Mouse (Mus musculus) intestine, embryonic 14.5 days (tissue): ENCODE measurements at regions not wholly inside any gene's neighbourhood (a gene's known extent, or its start where the extent isn't known, plus 50 kb on each side); places are given as distances from the start of the nearest gene placed in this dataset.

ENCODE experiments used
- ATAC-seq: fragments of 200-750 bp; cut with Nextera tagmentation; replicated peaks from 2 replicates; pipeline ENCODE4 v1.8.0; 2017; ENCODE audit warnings: low read depth, moderate number of reproducible peaks, moderate TSS enrichment, moderate library complexity; ENCODE audit not compliant: low FRiP score, low TSS enrichment
- DNase-seq: peaks from one replicate; pipeline ENCODE4 v3.0.0-alpha.2; 2018; ENCODE audit warnings: low spot score
- H3K27ac ChIP-seq: fragments of 300-500 bp; sonication (generic); 2 replicates; pipeline ENCODE4 v1.5.1; 2014; ENCODE audit warnings: low read depth, mild to moderate bottlenecking, control low read depth
- H3K27me3 ChIP-seq: fragments of 300-500 bp; sonication (generic); replicated peaks from 2 replicates; pipeline ENCODE4 v1.6.1; 2014; ENCODE audit warnings: low read length, control low read depth; ENCODE audit not compliant: control insufficient read depth, insufficient read depth
- H3K36me3 ChIP-seq: fragments of 300-500 bp; sonication (generic); 2 replicates; pipeline ENCODE4 v1.6.1; 2014; ENCODE audit warnings: low read length, control low read depth; ENCODE audit not compliant: control insufficient read depth, insufficient read depth
- H3K4me1 ChIP-seq: fragments of 300-500 bp; sonication (generic); replicated peaks from 2 replicates; pipeline ENCODE4 v1.6.1; 2014; ENCODE audit warnings: low read length, control low read depth, mixed read lengths; ENCODE audit not compliant: control insufficient read depth, insufficient read depth
- H3K4me2 ChIP-seq: fragments of 300-500 bp; sonication (generic); 2 replicates; pipeline ENCODE4 v1.6.1; 2014; ENCODE audit warnings: low read length
- H3K4me3 ChIP-seq: fragments of 300-500 bp; sonication (generic); 2 replicates; pipeline ENCODE4 v1.5.1; 2014; ENCODE audit warnings: low read depth, low read length, control low read depth, mixed read lengths
- H3K9ac ChIP-seq: fragments of 300-500 bp; sonication (generic); 2 replicates; pipeline ENCODE4 v1.6.1; 2014; ENCODE audit warnings: mild to moderate bottlenecking, low read length
- H3K9me3 ChIP-seq: fragments of 300-500 bp; sonication (generic); 2 replicates; pipeline ENCODE4 v1.6.1; 2016; ENCODE audit warnings: low read length, control low read depth; ENCODE audit not compliant: control insufficient read depth
- WGBS: fragments of 180-500 bp; shearing (Covaris S2); extraction: QIAGEN DNeasy Blood & Tissue Kit; methylation state at CpG from one replicate; pipeline ENCODE4 v1.1.7; 2014; 5-methylcytosine and 5-hydroxymethylcytosine counted together

GRCm38 (mm10) chr9:94023761-94024160 is 514.1 kb downstream of the 1190002N15Rik start:
- DNase-seq (no peak), ATAC-seq (no peak)
- 81% methylated on average over 3 of the region's 3 CpGs for WGBS
- no peaks in the 10 kb centered on the region for H3K27me3 ChIP-seq
- no peak overlapping the region for H3K4me2 ChIP-seq
- no peaks in the 10 kb centered on the region for H3K36me3 ChIP-seq
- no peaks in the 10 kb centered on the region for H3K9me3 ChIP-seq
- no peak overlapping the region for H3K27ac ChIP-seq
- H3K9ac ChIP-seq: no peak overlapping the region
- no peak overlapping the region for H3K4me3 ChIP-seq
- no peaks in the 10 kb centered on the region for H3K4me1 ChIP-seq

GRCm38 (mm10) chr9:94021293-94021903 is 516.5 kb downstream of the 1190002N15Rik start:
- Histone ChIP-seq H3K27me3 (no peaks in the 10 kb centered on the region), H3K4me2 (no peak overlapping the region), H3K4me3 (no peak overlapping the region), H3K36me3 (no peaks in the 10 kb centered on the region), H3K27ac (no peak overlapping the region), H3K4me1 (no peaks in the 10 kb centered on the region), H3K9ac (no peak overlapping the region), H3K9me3 (no peaks in the 10 kb centered on the region)
- DNase-seq (no peak), ATAC-seq (no peak; the same call in 1 of the 2 replicates)
- 79% methylated on average over 1 of the region's 1 CpGs for WGBS

GRCm38 (mm10) chr9:94016747-94017487 is 521.0 kb downstream of the 1190002N15Rik start:
- DNase-seq: no peak
- Histone ChIP-seq H3K9me3 (no peaks in the 10 kb centered on the region), H3K4me3 (no peak overlapping the region), H3K27ac (no peak overlapping the region), H3K27me3 (no peaks in the 10 kb centered on the region), H3K4me2 (no peak overlapping the region), H3K9ac (no peak overlapping the region), H3K36me3 (no peaks in the 10 kb centered on the region), H3K4me1 (no peaks in the 10 kb centered on the region)
- ATAC-seq: no peak

DNA sequence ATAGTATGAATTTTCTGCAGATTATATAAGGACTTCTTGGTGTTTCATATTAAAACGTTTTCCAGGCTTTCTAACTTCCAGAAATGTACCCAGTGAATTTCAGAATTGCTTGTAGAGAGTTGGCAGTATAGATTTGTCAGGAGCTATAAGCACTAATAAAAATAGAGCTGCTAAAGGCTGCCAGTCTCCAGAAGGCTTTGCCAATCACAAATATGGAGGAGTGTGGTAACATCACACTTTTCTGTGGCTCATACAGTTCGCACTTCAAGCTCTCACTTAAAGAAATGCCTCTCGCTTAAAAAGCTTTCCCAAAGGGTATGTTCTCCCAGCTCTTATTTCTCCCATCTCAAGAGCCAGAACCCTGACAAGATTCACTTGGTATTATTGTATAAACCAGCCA is 545.7 kb downstream of the 1190002N15Rik start:
- H3K4me1 ChIP-seq: no peaks in the 10 kb centered on the region
- H3K27ac ChIP-seq: no peak overlapping the region
- no peak overlapping the region for H3K4me3 ChIP-seq
- ATAC-seq (no peak), DNase-seq (no peak)
- H3K27me3 ChIP-seq: no peaks in the 10 kb centered on the region
- no peak overlapping the region for H3K4me2 ChIP-seq
- H3K9me3 ChIP-seq: no peaks in the 10 kb centered on the region
- H3K9ac ChIP-seq: no peak overlapping the region
- WGBS: 77% methylated on average over 3 of the region's 3 CpGs
- H3K36me3 ChIP-seq: no peaks in the 10 kb centered on the region

DNA sequence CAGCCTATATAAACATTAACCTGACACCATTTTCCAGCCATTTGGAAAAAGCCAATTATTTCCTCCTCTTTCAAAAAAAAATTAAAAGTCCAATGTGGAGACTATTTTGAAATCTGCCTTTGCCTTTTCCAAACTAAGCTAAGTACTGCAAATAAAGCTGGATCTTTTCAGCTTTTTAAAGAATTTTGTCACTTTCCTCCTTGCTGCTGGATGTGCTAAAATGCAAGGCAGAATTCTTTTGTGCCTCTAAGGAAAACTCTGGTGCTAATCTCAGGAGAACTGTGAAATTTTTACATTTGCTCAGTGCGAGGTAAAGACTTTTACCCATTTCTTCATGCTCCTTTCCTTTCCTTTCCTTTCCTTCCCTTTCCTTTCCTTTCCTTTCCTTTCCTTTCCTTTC is 546.7 kb downstream of the 1190002N15Rik start:
- 64% methylated on average over 1 of the region's 1 CpGs for WGBS
- ATAC-seq: no peak
- no peak overlapping the region for H3K4me2 ChIP-seq

DNA sequence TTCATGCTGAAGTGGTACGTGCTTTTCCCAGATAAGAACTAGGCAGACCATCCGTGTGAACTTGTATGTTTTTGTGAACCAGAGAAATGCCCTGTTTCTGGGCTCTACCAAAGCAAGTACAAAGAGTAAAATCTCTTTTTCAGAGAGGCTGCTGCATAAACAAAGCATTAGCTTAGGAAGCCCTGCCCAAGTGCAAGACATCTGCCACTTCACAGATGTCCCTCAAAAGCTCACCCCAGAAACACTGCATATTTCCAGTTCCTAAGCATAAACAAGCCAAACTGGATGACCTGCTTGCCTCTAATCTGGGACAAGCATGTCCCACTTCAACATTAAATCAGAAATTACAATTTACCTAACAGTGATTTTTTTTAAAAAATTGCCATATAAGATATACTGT is 556.7 kb downstream of the 1190002N15Rik start:
- 41% methylated on average over 2 of the region's 2 CpGs for WGBS
- Histone ChIP-seq H3K9me3 (no peaks in the 10 kb centered on the region), H3K36me3 (no peaks in the 10 kb centered on the region), H3K27ac (no peak overlapping the region), H3K4me3 (no peak overlapping the region), H3K4me1 (no peaks in the 10 kb centered on the region), H3K9ac (no peak overlapping the region), H3K4me2 (no peak overlapping the region), H3K27me3 (no peaks in the 10 kb centered on the region)
- DNase-seq (no peak), ATAC-seq (no peak)

More for the DNA sequence above, 546.7 kb downstream of the 1190002N15Rik start:
- Histone ChIP-seq H3K9ac (no peak overlapping the region), H3K27me3 (no peaks in the 10 kb centered on the region), H3K4me3 (no peak overlapping the region), H3K4me1 (no peaks in the 10 kb centered on the region), H3K27ac (no peak overlapping the region), H3K36me3 (no peaks in the 10 kb centered on the region), H3K9me3 (no peaks in the 10 kb centered on the region)
- no peak for DNase-seq

- H3K4me3 ChIP-seq: no peak overlapping the region
- no peak overlapping the region for H3K4me2 ChIP-seq
- no peaks in the 10 kb centered on the region for H3K9me3 ChIP-seq
- DNase-seq (no peak), ATAC-seq (no peak)
- no peak overlapping the region for H3K27ac ChIP-seq
- no peaks in the 10 kb centered on the region for H3K36me3 ChIP-seq
- H3K9ac ChIP-seq: no peak overlapping the region
- no peaks in the 10 kb centered on the region for H3K4me1 ChIP-seq
- no peaks in the 10 kb centered on the region for H3K27me3 ChIP-seq
- 81% methylated on average over 6 of the region's 6 CpGs for WGBS
Measured at GRCm38 (mm10) chr9:93969691-93970284, 568.1 kb downstream of the 1190002N15Rik start.

DNA sequence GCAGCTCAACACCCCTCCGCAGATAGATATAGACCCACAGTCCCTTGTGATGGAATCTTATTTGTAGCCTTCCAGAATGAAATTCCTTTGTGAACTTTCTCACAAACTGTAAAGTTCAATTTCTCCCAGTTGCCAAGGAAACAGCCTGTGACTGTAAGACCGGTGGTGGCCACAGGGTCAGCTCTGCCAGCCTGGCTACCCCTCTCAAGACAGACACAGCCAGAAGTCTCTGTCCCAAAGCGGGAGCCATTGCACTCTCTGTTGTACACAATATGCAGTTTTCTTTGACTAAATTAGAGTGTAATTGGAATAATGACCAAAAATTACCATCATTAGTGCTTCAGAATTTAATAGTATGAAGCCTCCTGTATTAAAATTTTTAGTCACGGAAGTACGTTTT is 568.8 kb downstream of the 1190002N15Rik start:
- H3K9me3 ChIP-seq: no peaks in the 10 kb centered on the region
- ATAC-seq: no peak
- H3K27me3 ChIP-seq: no peaks in the 10 kb centered on the region
- H3K4me3 ChIP-seq: no peak overlapping the region
- no peak for DNase-seq
- H3K9ac ChIP-seq: no peak overlapping the region
- no peak overlapping the region for H3K4me2 ChIP-seq
- no peaks in the 10 kb centered on the region for H3K4me1 ChIP-seq
- 86% methylated on average over 5 of the region's 5 CpGs for WGBS
- H3K36me3 ChIP-seq: no peaks in the 10 kb centered on the region
- H3K27ac ChIP-seq: no peak overlapping the region
